Mouse (Mus musculus) hindbrain, postnatal 0 days (tissue): ENCODE results near the gene Pfdn4. TPM values are rescaled to one million over a fixed set of nuclear protein-coding genes. Genes with fewer than 3 reads are reported as not detected.

ENCODE experiments used
- ATAC-seq: fragments of 200-750 bp; cut with Nextera tagmentation; 2 replicates; pipeline ENCODE4 v1.8.0; 2017; ENCODE audit warnings: mild to moderate bottlenecking, moderate TSS enrichment, moderate library complexity
- DNase-seq: peaks from one replicate; pipeline ENCODE4 v3.0.0-alpha.2; 2015; ENCODE audit warnings: low spot score
- H3K27ac ChIP-seq: fragments of 300-500 bp; sonication (generic); 2 replicates; pipeline ENCODE4 v1.5.1; 2014; ENCODE audit warnings: mild to moderate bottlenecking
- H3K27me3 ChIP-seq: fragments of 300-500 bp; sonication (generic); 2 replicates; pipeline ENCODE4 v1.6.1; 2014; ENCODE audit warnings: low read length, mixed read lengths; ENCODE audit not compliant: insufficient read depth
- H3K36me3 ChIP-seq: fragments of 300-500 bp; sonication (generic); 2 replicates; pipeline ENCODE4 v1.6.1; 2014; ENCODE audit warnings: low read length, mixed read lengths; ENCODE audit not compliant: insufficient read depth
- H3K4me1 ChIP-seq: fragments of 300-500 bp; sonication (generic); 2 replicates; pipeline ENCODE4 v1.6.1; 2014; ENCODE audit warnings: antibody characterized with exemption, low read length, mixed read lengths; ENCODE audit not compliant: insufficient read depth
- H3K4me2 ChIP-seq: fragments of 300-500 bp; sonication (generic); 2 replicates; pipeline ENCODE4 v1.6.1; 2014; ENCODE audit warnings: low read depth, mild to moderate bottlenecking, low read length, moderate library complexity, mixed read lengths
- H3K4me3 ChIP-seq: fragments of 300-500 bp; sonication (generic); 2 replicates; pipeline ENCODE4 v1.5.1; 2014; ENCODE audit warnings: low read length
- H3K9ac ChIP-seq: fragments of 300-500 bp; sonication (generic); replicated peaks from 2 replicates; pipeline ENCODE4 v1.6.1; 2014; ENCODE audit warnings: mild to moderate bottlenecking, low read length, moderate library complexity, mixed read lengths
- H3K9me3 ChIP-seq: fragments of 300-500 bp; sonication (generic); 2 replicates; pipeline ENCODE4 v1.6.1; 2016; ENCODE audit warnings: low read length, mixed read lengths
- CTCF ChIP-seq: IDR thresholded peaks from 2 replicates; pipeline ENCODE4 v1.5.1; 2016; ENCODE audit warnings: antibody characterized with exemption, control low read depth, low read depth
- WGBS: fragments of 180-500 bp; shearing (Covaris S2); extraction: QIAGEN DNeasy Blood & Tissue Kit; methylation state at CpG from one replicate; pipeline ENCODE4 v1.1.7; 2014; 5-methylcytosine and 5-hydroxymethylcytosine counted together
- polyA plus RNA-seq: library from polyadenylated mRNA; unstranded; fragments of >200 nt; fragmentation: Nextera tagmentation; extraction: Ambion mirVana; gene quantifications from 2 replicates; pipeline ENCODE4 v1.2.1, GENCODE M21; 2015
- total RNA-seq: library from RNA; depleted of rRNA; stranded (reverse); fragments of >200 nt; gene quantifications from 2 replicates; pipeline ENCODE4 v1.2.3, GENCODE M21; 2014

The Pfdn4 gene
- total and polyA plus RNA-seq, 2 experiments from 2014 or later: 67.7 to 147 TPM

DNA sequence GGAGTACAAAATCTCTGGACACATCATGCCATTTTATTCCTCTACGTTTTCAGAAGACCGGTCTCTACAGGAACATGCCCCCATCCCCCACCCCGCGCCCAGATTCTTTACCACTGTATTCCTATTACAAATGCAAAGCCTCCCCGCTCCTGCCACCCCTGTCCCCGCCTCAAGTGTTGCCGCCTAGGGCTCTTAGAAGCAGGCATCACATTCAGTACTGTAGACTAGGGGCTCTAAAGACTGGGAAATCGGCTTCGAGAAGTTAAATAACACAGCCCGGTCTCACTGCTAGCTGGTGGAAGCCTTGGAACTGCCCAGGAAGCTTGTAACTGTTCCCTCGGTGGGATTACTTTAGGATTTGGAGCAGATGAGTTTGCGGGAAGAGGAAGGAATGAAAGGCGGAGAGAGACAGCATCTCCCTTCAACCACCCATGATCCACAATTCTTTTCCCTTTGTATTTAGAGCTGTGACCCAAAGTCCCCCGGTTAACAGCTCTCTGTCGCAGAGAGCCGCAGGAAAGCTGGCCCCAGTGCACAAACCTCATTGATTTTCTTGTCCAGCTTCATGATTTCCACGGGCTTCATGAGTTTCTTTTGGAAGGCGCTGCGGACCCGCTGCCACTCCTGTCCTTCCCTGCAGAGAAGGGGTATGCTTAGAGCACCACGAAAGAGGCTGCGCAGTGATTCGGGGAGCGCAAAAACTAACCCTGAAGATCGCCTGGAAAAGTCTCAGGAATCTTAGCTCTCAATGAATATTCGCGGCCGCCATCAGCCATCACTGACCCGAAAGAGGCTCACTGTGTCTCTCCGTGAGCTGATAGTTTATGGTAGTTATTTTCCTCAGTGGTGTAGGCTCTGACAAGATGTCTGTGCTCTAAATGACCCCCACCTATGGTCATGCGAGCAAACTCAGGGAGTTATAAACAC, 1.2 kb upstream of the Pfdn4 start:
- no peak for TF ChIP-seq CTCF
- WGBS: 11% methylated on average over 31 of the region's 31 CpGs
- no peak overlapping the region for H3K9ac ChIP-seq
- no peak for DNase-seq
- H3K36me3 ChIP-seq: no peaks in the 10 kb centered on the region
- no peak for ATAC-seq
- no peak overlapping the region for H3K27ac ChIP-seq
- no peak overlapping the region for H3K4me2 ChIP-seq
- H3K4me3 ChIP-seq: no peak overlapping the region
- peaks cover 35% of the 10 kb centered on the region; the same call in 1 of the 2 replicates for H3K27me3 ChIP-seq
- H3K4me1 ChIP-seq: peaks cover 8% of the 10 kb centered on the region; the same call in 1 of the 2 replicates
- H3K9me3 ChIP-seq: no peaks in the 10 kb centered on the region

GRCm38 (mm10) chr2:170497091-170497566, 901 bp downstream of the Pfdn4 start, which contains the start of gene Cyp24a1:
TSS of gene Cyp24a1 (minus strand) at chr2:170497145.
- TF ChIP-seq CTCF: peak; percentile 60
- ATAC-seq (peak; percentile 59; the same call in 1 of the 2 replicates), DNase-seq (peak; percentile 32)
- Histone ChIP-seq H3K36me3 (no peaks in the 10 kb centered on the region), H3K4me2 (peak within 1 kb of the TSS; percentile 50), H3K27me3 (peaks cover 35% of the 10 kb centered on the region; the same call in 1 of the 2 replicates), H3K9me3 (no peaks in the 10 kb centered on the region), H3K27ac (no peak within 1 kb of the TSS), H3K9ac (no peak within 1 kb of the TSS), H3K4me3 (peak within 1 kb of the TSS; percentile 29), H3K4me1 (peaks cover 8% of the 10 kb centered on the region; the same call in 1 of the 2 replicates)
- WGBS: under 1% methylated on average over 35 of the region's 36 CpGs

- H3K4me1 ChIP-seq: peaks cover 8% of the 10 kb centered on the region; the same call in 1 of the 2 replicates
These were observed 1.8 kb downstream of the Pfdn4 start for GRCm38 (mm10) chr2:170498011-170498410.

DNA sequence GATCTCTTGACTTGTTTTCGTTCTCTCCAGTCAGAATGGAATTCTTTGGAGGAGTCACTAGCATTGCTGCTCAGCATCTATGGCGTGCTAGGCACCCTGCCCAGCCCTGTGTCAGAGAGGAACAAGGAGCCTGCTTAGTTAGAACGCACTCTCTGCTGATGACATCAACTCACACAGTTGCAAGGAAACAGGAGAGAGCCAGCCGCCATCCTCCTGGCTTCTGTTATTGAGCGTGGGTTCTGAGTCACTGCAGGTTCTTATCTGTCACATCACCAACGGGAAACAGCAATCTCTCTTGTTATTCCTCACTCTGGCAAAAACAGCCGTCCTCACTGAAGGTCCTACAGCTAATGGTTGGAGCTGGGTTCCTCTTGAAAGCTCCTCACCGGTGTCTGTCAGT, 7.1 kb downstream of the Pfdn4 start:
- no peak overlapping the region for H3K27ac ChIP-seq
- ATAC-seq: no peak
- DNase-seq: no peak
- H3K4me3 ChIP-seq: no peak overlapping the region
- WGBS: 61% methylated on average over 8 of the region's 8 CpGs
- no peaks in the 10 kb centered on the region for H3K4me1 ChIP-seq
- no peaks in the 10 kb centered on the region for H3K36me3 ChIP-seq
- H3K27me3 ChIP-seq: peaks cover 8% of the 10 kb centered on the region; the same call in 1 of the 2 replicates
- no peak for TF ChIP-seq CTCF
- H3K4me2 ChIP-seq: no peak overlapping the region
- no peak overlapping the region for H3K9ac ChIP-seq
- H3K9me3 ChIP-seq: no peaks in the 10 kb centered on the region

More at GRCm38 (mm10) chr2:170498011-170498410, 1.8 kb downstream of the Pfdn4 start:
- H3K9ac ChIP-seq: no peak overlapping the region
- no peaks in the 10 kb centered on the region for H3K9me3 ChIP-seq
- no peaks in the 10 kb centered on the region for H3K36me3 ChIP-seq
- H3K27ac ChIP-seq: no peak overlapping the region
- TF ChIP-seq CTCF: no peak
- WGBS: 23% methylated on average over 8 of the region's 8 CpGs
- H3K4me3 ChIP-seq: no peak overlapping the region
- ATAC-seq (no peak), DNase-seq (no peak)
- no peak overlapping the region for H3K4me2 ChIP-seq
- peaks cover 35% of the 10 kb centered on the region; the same call in 1 of the 2 replicates for H3K27me3 ChIP-seq

DNA sequence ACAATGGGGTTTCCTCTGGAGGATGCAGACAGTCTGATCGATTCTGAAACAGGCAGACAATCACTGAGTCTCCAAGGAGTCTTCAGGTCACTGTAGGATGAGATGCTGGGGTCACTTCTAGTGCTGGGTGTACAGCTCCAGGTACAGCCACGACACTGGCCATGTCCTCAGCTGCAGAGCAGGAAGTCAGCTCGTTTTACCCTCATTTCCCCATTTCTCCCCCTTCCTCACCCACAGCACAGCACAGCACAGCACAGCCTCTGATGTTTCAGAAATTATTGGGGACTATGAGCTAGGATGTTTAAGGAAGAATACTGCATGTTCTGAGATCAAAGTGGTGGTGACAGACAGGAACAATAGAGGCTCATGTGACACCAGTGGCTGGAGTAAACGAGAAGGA, 7.8 kb downstream of the Pfdn4 start:
- H3K4me3 ChIP-seq: no peak overlapping the region
- H3K27ac ChIP-seq: no peak overlapping the region
- no peak for TF ChIP-seq CTCF
- peaks cover 2% of the 10 kb centered on the region; the same call in 1 of the 2 replicates for H3K27me3 ChIP-seq
- no peak overlapping the region for H3K4me2 ChIP-seq
- WGBS: 49% methylated on average over 4 of the region's 4 CpGs
- no peaks in the 10 kb centered on the region for H3K36me3 ChIP-seq
- H3K9me3 ChIP-seq: no peaks in the 10 kb centered on the region
- DNase-seq: no peak
- H3K9ac ChIP-seq: no peak overlapping the region
- no peak for ATAC-seq
- H3K4me1 ChIP-seq: no peaks in the 10 kb centered on the region

GRCm38 (mm10) chr2:170507734-170508133, 11.5 kb downstream of the Pfdn4 start:
- TF ChIP-seq CTCF: peak; percentile 88
- Histone ChIP-seq H3K27me3 (no peaks in the 10 kb centered on the region), H3K4me3 (no peak overlapping the region), H3K9ac (no peak overlapping the region), H3K27ac (no peak overlapping the region), H3K9me3 (no peaks in the 10 kb centered on the region), H3K4me1 (peaks cover 7% of the 10 kb centered on the region), H3K36me3 (no peaks in the 10 kb centered on the region), H3K4me2 (no peak overlapping the region)
- WGBS: 6% methylated on average over 10 of the region's 10 CpGs
- DNase-seq (peak; percentile 92), ATAC-seq (no peak)

DNA sequence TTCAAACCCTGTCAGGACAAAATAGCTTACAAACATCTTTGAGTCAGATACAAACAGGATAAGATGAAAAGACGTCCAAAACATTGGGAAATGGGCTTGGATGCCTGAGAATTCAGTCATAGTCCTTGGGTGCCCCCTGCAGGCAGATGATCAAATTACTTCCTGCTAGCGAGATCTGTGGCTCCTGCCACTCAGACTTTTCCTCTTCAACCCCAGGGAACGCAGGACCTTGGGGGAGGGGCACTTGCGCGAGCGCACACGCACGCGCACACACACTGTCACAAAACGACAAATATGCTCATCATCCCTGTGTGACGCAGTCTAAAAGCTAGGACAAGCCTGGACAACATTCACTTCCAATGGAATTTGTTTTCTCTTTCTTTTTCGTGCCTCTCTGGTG, 12.6 kb downstream of the Pfdn4 start:
- Histone ChIP-seq H3K27me3 (no peaks in the 10 kb centered on the region), H3K4me1 (peaks cover 9% of the 10 kb centered on the region), H3K9ac (no peak overlapping the region), H3K27ac (no peak overlapping the region), H3K4me3 (peak overlapping the region; percentile 25), H3K4me2 (peak overlapping the region; percentile 53), H3K9me3 (no peaks in the 10 kb centered on the region), H3K36me3 (no peaks in the 10 kb centered on the region)
- 2% methylated on average over 12 of the region's 12 CpGs for WGBS
- TF ChIP-seq CTCF: peak; percentile 91
- ATAC-seq (peak; percentile 28; the same call in 1 of the 2 replicates), DNase-seq (peak; percentile 94)
